8 mouse cellular contexts compared by ENCODE assay signal in the genomic region with DNA sequence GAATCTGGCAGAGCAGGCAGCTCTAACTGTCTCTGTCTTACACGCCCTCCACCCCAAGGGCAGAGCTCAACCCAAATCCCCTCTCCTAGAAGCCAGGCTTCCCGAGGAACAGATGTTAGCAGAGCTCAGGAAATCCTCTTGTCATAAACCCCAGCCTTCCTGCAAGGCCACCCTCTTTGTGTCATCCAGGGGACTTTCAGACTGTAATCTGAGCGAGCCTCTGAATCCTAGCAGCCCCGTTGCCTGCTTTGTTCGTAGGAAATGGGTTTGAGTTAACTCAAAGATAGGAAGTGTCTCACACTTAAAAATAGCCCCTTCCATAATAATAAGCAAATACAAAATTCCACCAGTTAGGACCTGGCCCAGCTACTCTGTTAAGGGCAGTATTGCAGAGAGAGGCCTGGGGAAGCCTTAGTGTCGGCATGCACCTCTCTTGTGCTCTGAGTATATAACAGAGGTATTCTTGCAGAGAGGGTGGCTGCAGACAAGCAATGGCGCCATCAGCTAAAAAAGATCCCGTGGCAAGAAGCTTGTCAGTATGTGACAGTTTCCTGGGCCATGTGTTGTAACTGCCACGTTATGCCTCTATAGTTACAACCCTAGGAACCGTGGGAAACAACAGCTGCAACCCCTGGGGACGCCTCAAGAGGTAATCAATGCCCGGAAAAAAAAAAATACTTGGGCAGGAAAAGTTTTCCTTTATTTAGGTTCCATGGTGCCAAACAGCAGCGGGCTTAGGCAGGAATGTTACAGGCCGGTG. TPM values are rescaled to one million over a fixed set of nuclear protein-coding genes. Genes with fewer than 3 reads are reported as not detected.
A peak's percentile ranks its signal among the peaks of the same experiment; 100 is the strongest.
DNase-seq lines count a peak whose midpoint lies in the region; ATAC-seq lines count a peak whose summit lies in the region.
"Had no signal": no experiment of that assay in that cellular context is flagged by ENCODE, and none has a peak within 500 bp of the region (broad histone marks: within the 10 kb centered on the region; RNA-seq: fewer than 3 reads in every experiment).

No protein-coding gene starts in this region.

- 0 out of 2 replicates have a peak overlapping the region, but pooled peaks have one; percentile 5 for H3K4me2 ChIP-seq in liver, embryonic 15.5 days

- WGBS in liver, embryonic 15.5 days (ENCODE audit: insufficient replicate concordance): 16% methylated on average over 14 of the region's 14 CpGs

- no peaks in the 10 kb centered on the region for H3K27me3 ChIP-seq in liver, embryonic 15.5 days

- H3K9me3 ChIP-seq in liver, embryonic 15.5 days (replicated peaks): no peaks in the 10 kb centered on the region

- H3K27ac ChIP-seq in liver, embryonic 15.5 days (replicated peaks): peak overlapping the region; percentile 68

- ATAC-seq in liver, embryonic 15.5 days (ENCODE audit: insufficient read depth): 0 out of 2 replicates have a peak, but pooled peaks have one; percentile 23
- no peak for ATAC-seq in erythroid progenitor cell, adult 5-6 weeks (replicated peaks; ENCODE audit: low FRiP score, poor library complexity, severe bottlenecking)

- no peak overlapping the region for H3K9ac ChIP-seq in liver, embryonic 15.5 days

- peaks cover 35% of the 10 kb centered on the region for H3K4me1 ChIP-seq in liver, embryonic 15.5 days (replicated peaks)

- intact Hi-C loops in heart, postnatal 10 days (cut with DNase I): no loop called here

- H3K36me3 ChIP-seq in liver, embryonic 15.5 days (replicated peaks): no peaks in the 10 kb centered on the region

- peak; percentile 68 to 70 for DNase-seq in B cell, adult 2 months
- peak; percentile 33 for DNase-seq in CD4-positive, CD25-positive, alpha-beta regulatory T cell, adult 2 months (ENCODE audit: low read depth, low spot score)
- peak; percentile 51 to 62 for DNase-seq in heart, postnatal 10 days
- DNase-seq in thymus, postnatal 10 days (ENCODE audit: low spot score in 2 of 2): peak; percentile 58 to 59
- DNase-seq in gastrocnemius, adult 8-10 months (ENCODE audit: low spot score in 2 of 2): no peak

- H3K4me3 ChIP-seq in liver, embryonic 15.5 days (replicated peaks): no peak overlapping the region

RNA-seq across cellular contexts. Expression of gene Gm42791, which starts 17.1 kb away (rescaled TPM):
- 1 to 10 TPM; 4.1 to 6.0 TPM for total RNA-seq in heart, postnatal 10 days (2021)
- 1.1 TPM in 1 of 2 replicates, not detected in the other for polyA plus RNA-seq in liver, embryonic 15.5 days (2015; fragmentation: Nextera tagmentation; extraction: Ambion mirVana)
- 1 to 10 TPM; 2.1 to 2.7 (median 2.5) TPM for total RNA-seq in gastrocnemius, adult 8-10 months (2022)
- total RNA-seq in erythroid progenitor cell, adult 5-6 weeks (2015; ENCODE audit: low replicate concordance): not detected in 2 replicates
- total RNA-seq in erythroid progenitor cell, adult 5-6 weeks (2017; ENCODE audit: low replicate concordance): not detected in 2 replicates
- polyA plus RNA-seq: neural tube, embryonic 14.5 days had no signal

RNA-seq across cellular contexts. Expression of gene Katnal1, which starts 48.8 kb away (rescaled TPM):
- 1 to 10 TPM; 5.9 to 9.4 TPM for total RNA-seq in heart, postnatal 10 days (2021)
- polyA plus RNA-seq in liver, embryonic 15.5 days (2015; fragmentation: Nextera tagmentation; extraction: Ambion mirVana): 8.1 and 9.0 TPM in 2 replicates
- 1 to 10 TPM; 4.3 to 5.3 (median 4.5) TPM for total RNA-seq in gastrocnemius, adult 8-10 months (2022)
- 28.5 and 40.2 TPM in 2 replicates for total RNA-seq in erythroid progenitor cell, adult 5-6 weeks (2015; ENCODE audit: low replicate concordance)
- 47.7 and 54.4 TPM in 2 replicates for total RNA-seq in erythroid progenitor cell, adult 5-6 weeks (2017; ENCODE audit: low replicate concordance)

Comparison
In these comparisons a context has a peak if more than half of its experiments do, and no peak if none do; other contexts are left out.
1. DNase-seq: peak in B cell, adult 2 months (2 of 2), CD4-positive, CD25-positive, alpha-beta regulatory T cell, adult 2 months (single experiment), heart, postnatal 10 days (2 of 2) and thymus, postnatal 10 days (2 of 2); none in gastrocnemius, adult 8-10 months (0 of 2).